Mouse (Mus musculus) liver, embryonic 14.5 days (tissue): ENCODE measurements around the gene Elfn1. TPM values are rescaled to one million over a fixed set of nuclear protein-coding genes. Genes with fewer than 3 reads are reported as not detected.

ENCODE experiments used
- ATAC-seq: fragments of 200-750 bp; cut with Nextera tagmentation; 2 replicates; pipeline ENCODE4 v1.8.0; 2017; ENCODE audit warnings: moderate number of reproducible peaks, mild to moderate bottlenecking, moderate library complexity; ENCODE audit not compliant: insufficient read depth
- DNase-seq, 3 experiments: peaks; one replicate each; pipeline ENCODE4 v3.0.0-alpha.2; 2012 to 2013; ENCODE audit warnings: low read depth in 3 of 3, low spot score in 3 of 3
- H3K27ac ChIP-seq: fragments of 300-500 bp; sonication (generic); 2 replicates; pipeline ENCODE4 v1.5.1; 2014; ENCODE audit warnings: moderate library complexity, mild to moderate bottlenecking, control low read depth, inconsistent platforms
- H3K27me3 ChIP-seq: fragments of 300-500 bp; sonication (generic); 2 replicates; pipeline ENCODE4 v1.6.1; 2014; ENCODE audit warnings: mild to moderate bottlenecking, low read length, moderate library complexity; ENCODE audit not compliant: control insufficient read depth, insufficient read depth
- H3K36me3 ChIP-seq: fragments of 300-500 bp; sonication (generic); replicated peaks from 2 replicates; pipeline ENCODE4 v1.6.1; 2014; ENCODE audit warnings: low read depth; ENCODE audit not compliant: control insufficient read depth, insufficient read depth
- H3K4me1 ChIP-seq, 2 experiments: fragments of 200-500 bp in 1 of 2; fragments of 300-500 bp in 1 of 2; sonication (generic) in 1 of 2; replicated peaks; 2 replicates each; pipeline ENCODE4 v1.6.1; 2012 to 2014; ENCODE audit warnings: antibody characterized with exemption in 1 of 2, inconsistent platforms in 1 of 2, low read length in 1 of 2; ENCODE audit not compliant: control insufficient read depth in 2 of 2, insufficient read depth in 2 of 2
- H3K4me2 ChIP-seq: fragments of 300-500 bp; sonication (generic); 2 replicates; pipeline ENCODE4 v1.6.1; 2014; ENCODE audit warnings: low read depth, mild to moderate bottlenecking, control low read depth, moderate library complexity
- H3K4me3 ChIP-seq, 2 experiments: fragments of 200-500 bp in 1 of 2; fragments of 300-500 bp in 1 of 2; sonication (generic) in 1 of 2; 2 replicates each; pipeline ENCODE4 v1.5.1; 2012 to 2014; ENCODE audit warnings: low read depth in 2 of 2, low read length in 2 of 2, mild to moderate bottlenecking in 2 of 2, control low read depth in 1 of 2, inconsistent platforms in 1 of 2, moderate library complexity in 1 of 2; ENCODE audit not compliant: insufficient read depth in 1 of 2
- H3K9ac ChIP-seq: fragments of 300-500 bp; sonication (generic); replicated peaks from 2 replicates; pipeline ENCODE4 v1.6.1; 2014; ENCODE audit warnings: mild to moderate bottlenecking, control low read depth, moderate library complexity
- H3K9me3 ChIP-seq: fragments of 300-500 bp; sonication (generic); 2 replicates; pipeline ENCODE4 v1.6.1; 2016; ENCODE audit warnings: low read length, mixed read lengths; ENCODE audit not compliant: control insufficient read depth
- CTCF ChIP-seq: IDR thresholded peaks from 2 replicates; pipeline ENCODE4 v1.5.1; 2016; ENCODE audit warnings: antibody characterized with exemption, low read depth, control low read depth
- EP300 ChIP-seq: IDR thresholded peaks from 2 replicates; pipeline ENCODE4 v1.6.1; 2016; ENCODE audit warnings: antibody characterized with exemption, low read depth
- WGBS: fragments of 180-500 bp; shearing (Covaris S2); extraction: QIAGEN DNeasy Blood & Tissue Kit; methylation state at CpG from one replicate; pipeline ENCODE4 v1.1.7; 2014; ENCODE audit not compliant: insufficient replicate concordance; 5-methylcytosine and 5-hydroxymethylcytosine counted together
- polyA plus RNA-seq, 2 experiments: library from polyadenylated mRNA; depleted of rRNA in 1 of 2; stranded (reverse) in 1 of 2; unstranded in 1 of 2; fragments of >200 nt; fragmentation: Nextera tagmentation in 1 of 2; extraction: Ambion mirVana in 1 of 2; gene quantifications; 2 replicates each; pipeline versions ENCODE4 v1.2.1 to v1.2.3; 2012 to 2014

Elfn1 gene
- polyA plus RNA-seq, 2 experiments: 0.09 TPM; not detected in 1

- no peaks in the 10 kb centered on the region for H3K4me1 ChIP-seq
- no peak overlapping the region for H3K9ac ChIP-seq
- H3K27me3 ChIP-seq: no peaks in the 10 kb centered on the region
- TF ChIP-seq EP300: no peak
- TF ChIP-seq CTCF: no peak
- H3K27ac ChIP-seq: no peak overlapping the region
- WGBS: 62% methylated on average over 12 of the region's 12 CpGs
- no peaks in the 10 kb centered on the region for H3K36me3 ChIP-seq
- H3K9me3 ChIP-seq: no peaks in the 10 kb centered on the region
- no peak overlapping the region for H3K4me3 ChIP-seq
- H3K4me2 ChIP-seq: no peak overlapping the region
- ATAC-seq (no peak), DNase-seq (no peak)
These were observed 22.4 kb downstream of the Elfn1 start for GRCm38 (mm10) chr5:139930102-139930501.

- no peak overlapping the region for H3K4me3 ChIP-seq
- DNase-seq (no peak), ATAC-seq (no peak)
- no peaks in the 10 kb centered on the region for H3K4me1 ChIP-seq
- 1% methylated on average over 12 of the region's 12 CpGs for WGBS
- no peak overlapping the region for H3K27ac ChIP-seq
- H3K4me2 ChIP-seq: no peak overlapping the region; the same call in 1 of the 2 replicates
- no peak overlapping the region for H3K9ac ChIP-seq
- TF ChIP-seq CTCF: no peak
- no peaks in the 10 kb centered on the region for H3K27me3 ChIP-seq
- H3K9me3 ChIP-seq: no peaks in the 10 kb centered on the region
- H3K36me3 ChIP-seq: no peaks in the 10 kb centered on the region
These were observed 23.2 kb downstream of the Elfn1 start for GRCm38 (mm10) chr5:139930927-139931351.

- Histone ChIP-seq H3K9me3 (no peaks in the 10 kb centered on the region), H3K4me2 (no peak overlapping the region), H3K9ac (no peak overlapping the region), H3K4me3 (no peak overlapping the region), H3K4me1 (no peaks in the 10 kb centered on the region), H3K27me3 (no peaks in the 10 kb centered on the region), H3K27ac (no peak overlapping the region), H3K36me3 (no peaks in the 10 kb centered on the region)
- WGBS: 36% methylated on average over 15 of the region's 15 CpGs
- no peak for ATAC-seq
- TF ChIP-seq EP300 (no peak), CTCF (no peak)
- DNase-seq: no peak
These were observed 24.3 kb downstream of the Elfn1 start for GRCm38 (mm10) chr5:139931947-139932540.

- Histone ChIP-seq H3K9me3 (no peaks in the 10 kb centered on the region), H3K9ac (no peak overlapping the region), H3K4me1 (no peaks in the 10 kb centered on the region), H3K4me2 (no peak overlapping the region), H3K27ac (no peak overlapping the region), H3K4me3 (no peak overlapping the region), H3K36me3 (no peaks in the 10 kb centered on the region), H3K27me3 (no peaks in the 10 kb centered on the region)
- peak in 1 of 3 experiments; percentile 11 for DNase-seq
- no peak for ATAC-seq
- 31% methylated on average over 13 of the region's 13 CpGs for WGBS
- TF ChIP-seq EP300: no peak
- TF ChIP-seq CTCF: no peak
These were observed 25.0 kb downstream of the Elfn1 start for GRCm38 (mm10) chr5:139932595-139933271.

GRCm38 (mm10) chr5:139933476-139933875, 25.7 kb downstream of the Elfn1 start:
- H3K27me3 ChIP-seq: no peaks in the 10 kb centered on the region
- no peak overlapping the region for H3K27ac ChIP-seq
- H3K4me1 ChIP-seq: no peaks in the 10 kb centered on the region
- TF ChIP-seq EP300: no peak
- peak; percentile 83 for TF ChIP-seq CTCF
- ATAC-seq (no peak), DNase-seq (no peak)
- no peak overlapping the region for H3K9ac ChIP-seq
- no peak overlapping the region for H3K4me2 ChIP-seq
- no peaks in the 10 kb centered on the region for H3K9me3 ChIP-seq
- H3K36me3 ChIP-seq: no peaks in the 10 kb centered on the region
- 32% methylated on average over 7 of the region's 7 CpGs for WGBS
- no peak overlapping the region for H3K4me3 ChIP-seq
